Mouse (Mus musculus): ENCODE results near the gene Tmem19. TPM values are rescaled to one million over a fixed set of nuclear protein-coding genes. Genes with fewer than 3 reads are reported as not detected.

Tmem19 gene
- polyA plus RNA-seq, 1 experiment = not detected

- no peak overlapping the region for H3K4me3 ChIP-seq (ENCODE audit: insufficient read depth, low read depth, low read length)
- no peak for TF ChIP-seq POLR2A (IDR thresholded peaks at IDR 0.05; ENCODE audit: insufficient read depth, low read depth, low read length)
- H3K4me1 ChIP-seq (ENCODE audit: control insufficient read depth, insufficient read depth, low read length) = peaks cover 11% of the 10 kb centered on the region
- H3K27ac ChIP-seq (ENCODE audit: insufficient read depth, low read depth, low read length) = peak overlapping the region; percentile 93; the same call in 1 of the 2 replicates
- WGBS = 40% methylated on average over 11 of the region's 11 CpGs
Observed at GRCm38 (mm10) chr10:115316313-115316712, 46.0 kb downstream of the Tmem19 start.

- H3K27ac ChIP-seq (ENCODE audit: insufficient read depth, low read depth, low read length) = peak within 1 kb of the TSS; percentile 93
- TF ChIP-seq POLR2A (IDR thresholded peaks at IDR 0.05; ENCODE audit: insufficient read depth, low read depth, low read length) (peak; percentile 97), CTCF (IDR thresholded peaks at IDR 0.05; ENCODE audit: insufficient read depth, low read depth, low read length) (no peak)
- H3K4me1 ChIP-seq (ENCODE audit: control insufficient read depth, insufficient read depth, low read length) = peaks cover 14% of the 10 kb centered on the region
- peak within 1 kb of the TSS; percentile 98 for H3K4me3 ChIP-seq (ENCODE audit: insufficient read depth, low read depth, low read length)
- WGBS = under 1% methylated on average over 48 of the region's 48 CpGs
Observed at GRCm38 (mm10) chr10:115315473-115316171, 46.7 kb downstream of the Tmem19 start, which contains the start of gene Rab21. Gene Rab21, minus strand, starts transcription at chr10:115315594.

DNA sequence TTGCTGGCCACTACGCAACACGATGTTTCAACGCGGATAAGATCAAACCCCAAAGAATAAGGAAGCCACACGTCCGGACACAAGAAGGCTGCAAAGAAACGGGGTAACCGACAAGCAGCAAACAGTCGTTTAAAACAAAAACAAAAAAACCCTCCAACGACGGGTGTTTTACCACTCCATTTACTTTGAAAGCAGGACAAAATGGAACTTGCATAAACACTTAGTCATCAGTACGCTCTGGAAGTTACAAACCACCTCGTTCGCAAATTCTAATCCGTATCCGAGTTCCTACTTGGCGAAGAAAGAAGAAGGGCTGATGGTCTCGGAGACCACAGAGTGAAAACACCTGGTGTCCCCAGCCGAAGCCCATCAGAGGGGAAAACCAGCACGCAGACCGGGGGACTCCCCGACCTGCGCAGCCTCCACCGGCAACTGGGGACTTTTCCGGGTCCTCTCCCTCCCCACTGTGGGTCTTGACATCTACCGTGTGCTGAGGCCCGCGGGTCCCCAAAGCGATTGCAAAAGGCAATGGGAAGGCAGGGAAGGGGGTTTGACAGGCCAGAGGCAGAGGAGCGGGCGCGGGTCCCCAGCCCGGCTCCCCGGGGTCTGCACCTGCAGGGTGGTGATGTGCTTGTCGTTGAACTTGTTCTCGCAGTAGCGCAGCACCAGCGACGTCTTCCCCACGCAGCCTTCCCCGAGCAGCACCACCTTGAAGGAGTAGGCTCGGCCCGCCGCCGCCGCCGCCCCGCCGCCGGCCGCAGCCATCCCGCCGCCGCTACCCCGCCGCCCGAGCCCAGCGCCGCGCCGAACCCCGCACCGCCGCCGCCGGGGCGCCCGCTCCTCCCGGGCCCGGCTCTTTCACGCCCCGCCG, 47.5 kb downstream of the Tmem19 start:
- no peak for TF ChIP-seq POLR2A (IDR thresholded peaks at IDR 0.05; ENCODE audit: insufficient read depth, low read depth, low read length)
- no peak for TF ChIP-seq CTCF (IDR thresholded peaks at IDR 0.05; ENCODE audit: insufficient read depth, low read depth, low read length)
- 4% methylated on average over 71 of the region's 73 CpGs for WGBS

DNA sequence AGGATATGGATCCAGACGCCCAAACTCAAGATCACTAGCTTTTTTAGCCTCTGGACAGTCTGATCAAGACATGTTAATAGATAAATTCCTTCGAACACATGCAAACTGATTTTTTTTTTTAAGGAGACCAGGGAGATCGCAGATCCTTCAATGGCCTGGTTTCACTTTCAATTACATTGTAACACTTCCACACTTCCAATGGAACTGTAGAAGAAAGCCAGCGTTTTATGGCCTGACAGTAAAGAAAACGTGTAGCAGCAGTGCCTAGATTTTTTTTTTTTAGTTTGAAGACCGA, 48.1 kb downstream of the Tmem19 start:
- Histone ChIP-seq H3K4me3 (ENCODE audit: insufficient read depth, low read depth, low read length) (peak overlapping the region; percentile 98), H3K4me1 (ENCODE audit: control insufficient read depth, insufficient read depth, low read length) (peaks cover 15% of the 10 kb centered on the region), H3K27ac (ENCODE audit: insufficient read depth, low read depth, low read length) (no peak overlapping the region)
- 3% methylated on average over 6 of the region's 6 CpGs for whole genome bisulfite sequencing
- no peak for TF ChIP-seq CTCF (IDR thresholded peaks at IDR 0.05; ENCODE audit: insufficient read depth, low read depth, low read length)
- TF ChIP-seq POLR2A (IDR thresholded peaks at IDR 0.05; ENCODE audit: insufficient read depth, low read depth, low read length) = no peak

More for the DNA sequence above, 47.5 kb downstream of the Tmem19 start:
- Histone ChIP-seq H3K4me3 (ENCODE audit: insufficient read depth, low read depth, low read length) (peak overlapping the region; percentile 98), H3K27ac (ENCODE audit: insufficient read depth, low read depth, low read length) (peak overlapping the region; percentile 93), H3K4me1 (ENCODE audit: control insufficient read depth, insufficient read depth, low read length) (peaks cover 15% of the 10 kb centered on the region)

GRCm38 (mm10) chr10:115313641-115314286, 48.5 kb downstream of the Tmem19 start:
- H3K27ac ChIP-seq (ENCODE audit: insufficient read depth, low read depth, low read length) = no peak overlapping the region
- H3K4me1 ChIP-seq (ENCODE audit: control insufficient read depth, insufficient read depth, low read length) = peaks cover 17% of the 10 kb centered on the region
- H3K4me3 ChIP-seq (ENCODE audit: insufficient read depth, low read depth, low read length) = peak overlapping the region; percentile 6
- TF ChIP-seq CTCF (IDR thresholded peaks at IDR 0.05; ENCODE audit: insufficient read depth, low read depth, low read length) (no peak), POLR2A (IDR thresholded peaks at IDR 0.05; ENCODE audit: insufficient read depth, low read depth, low read length) (no peak)
- 54% methylated on average over 14 of the region's 14 CpGs for WGBS

- peaks cover 17% of the 10 kb centered on the region for H3K4me1 ChIP-seq (ENCODE audit: control insufficient read depth, insufficient read depth, low read length)
- H3K4me3 ChIP-seq (ENCODE audit: insufficient read depth, low read depth, low read length) = no peak overlapping the region
- H3K27ac ChIP-seq (ENCODE audit: insufficient read depth, low read depth, low read length) = no peak overlapping the region
- no peak for TF ChIP-seq POLR2A (IDR thresholded peaks at IDR 0.05; ENCODE audit: insufficient read depth, low read depth, low read length)
- TF ChIP-seq CTCF (IDR thresholded peaks at IDR 0.05; ENCODE audit: insufficient read depth, low read depth, low read length) = no peak
- WGBS = 60% methylated on average over 3 of the region's 3 CpGs
Observed at GRCm38 (mm10) chr10:115312732-115313131, 49.6 kb downstream of the Tmem19 start.

- TF ChIP-seq CTCF (IDR thresholded peaks at IDR 0.05; ENCODE audit: insufficient read depth, low read depth, low read length) (no peak), POLR2A (IDR thresholded peaks at IDR 0.05; ENCODE audit: insufficient read depth, low read depth, low read length) (no peak)
- Histone ChIP-seq H3K4me1 (ENCODE audit: control insufficient read depth, insufficient read depth, low read length) (peaks cover 17% of the 10 kb centered on the region), H3K4me3 (ENCODE audit: insufficient read depth, low read depth, low read length) (no peak overlapping the region), H3K27ac (ENCODE audit: insufficient read depth, low read depth, low read length) (no peak overlapping the region)
- WGBS = 77% methylated on average over 5 of the region's 5 CpGs
Observed at GRCm38 (mm10) chr10:115312194-115312593, 50.1 kb downstream of the Tmem19 start.

DNA sequence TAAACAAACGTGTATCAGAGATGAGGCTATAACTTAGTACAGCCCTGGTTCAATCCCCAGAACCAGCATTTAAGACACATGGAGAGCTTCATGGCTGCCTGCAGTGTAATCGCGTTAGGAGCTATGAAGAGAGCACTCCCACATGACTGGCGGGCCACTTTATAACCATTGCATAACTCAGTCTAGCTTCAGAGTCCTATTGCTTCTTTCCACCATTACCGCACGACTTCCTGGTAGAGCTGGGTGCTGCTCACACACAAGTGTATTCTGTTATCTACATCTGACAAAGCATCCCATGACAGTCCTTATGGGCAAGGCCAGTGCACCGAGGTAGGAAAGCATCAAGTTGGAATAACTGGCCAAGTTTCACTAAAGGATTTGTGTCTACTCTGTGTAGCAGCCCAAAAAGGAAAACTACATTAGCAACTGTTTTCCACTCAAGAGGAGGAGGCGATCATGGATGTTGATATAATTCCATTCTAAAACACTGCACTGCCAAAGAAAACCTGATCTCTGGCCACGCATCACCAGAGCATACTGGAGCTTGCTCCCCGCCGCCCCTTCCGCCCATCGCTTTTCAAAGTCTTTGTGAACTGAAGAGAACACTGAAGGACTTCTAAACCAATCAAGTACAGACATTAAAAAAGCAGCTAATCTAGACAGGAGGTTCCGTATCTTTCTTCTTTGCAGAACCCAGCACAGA, 50.9 kb downstream of the Tmem19 start:
- Histone ChIP-seq H3K27ac (ENCODE audit: insufficient read depth, low read depth, low read length) (no peak overlapping the region), H3K4me1 (ENCODE audit: control insufficient read depth, insufficient read depth, low read length) (peaks cover 17% of the 10 kb centered on the region), H3K4me3 (ENCODE audit: insufficient read depth, low read depth, low read length) (no peak overlapping the region)
- WGBS = 72% methylated on average over 14 of the region's 14 CpGs
- TF ChIP-seq CTCF (IDR thresholded peaks at IDR 0.05; ENCODE audit: insufficient read depth, low read depth, low read length) (no peak), POLR2A (IDR thresholded peaks at IDR 0.05; ENCODE audit: insufficient read depth, low read depth, low read length) (no peak)
